Mouse (Mus musculus): ENCODE data around the gene Foxi3. TPM values are rescaled to one million over a fixed set of nuclear protein-coding genes. Genes with fewer than 3 reads are reported as not detected.

Foxi3 gene
- polyA plus RNA-seq, 1 experiment from 2014 or later: not detected

DNA sequence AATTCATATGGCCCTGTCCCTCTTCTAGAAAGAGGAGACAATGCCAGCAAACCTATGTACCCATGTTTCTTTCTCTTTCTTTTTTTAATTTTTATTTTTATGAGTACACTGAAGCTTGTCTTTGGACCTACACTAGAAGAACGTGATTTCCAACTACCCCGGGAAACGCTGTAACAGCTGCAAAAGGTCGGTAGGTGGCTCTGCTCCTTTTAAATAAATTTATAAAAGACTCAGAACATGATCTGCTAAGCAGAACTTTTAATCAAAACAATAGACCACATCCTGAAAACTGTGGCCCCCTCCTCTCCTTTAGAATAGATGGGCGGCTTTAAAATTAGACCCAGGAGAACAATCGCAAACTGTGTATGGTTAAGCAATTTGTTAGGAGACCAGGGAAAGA lies 2.3 kb upstream of the Foxi3 start:
- Histone ChIP-seq H3K9ac (ENCODE audit: low read length) (no peak overlapping the region), H3K4me1 (replicated peaks; ENCODE audit: control insufficient read depth, insufficient read depth, low read length) (peaks cover 7% of the 10 kb centered on the region), H3K4me3 (ENCODE audit: low read length) (no peak overlapping the region), H3K9me3 (ENCODE audit: control insufficient read depth, low read length) (no peaks in the 10 kb centered on the region), H3K27me3 (ENCODE audit: control insufficient read depth, insufficient read depth, low read depth, low read length) (peaks cover 55% of the 10 kb centered on the region), H3K36me3 (ENCODE audit: control insufficient read depth, insufficient read depth, low read length) (no peaks in the 10 kb centered on the region), H3K4me2 (ENCODE audit: low read depth, low read length) (no peak overlapping the region), H3K27ac (ENCODE audit: low read length) (no peak overlapping the region)
- no peak for ATAC-seq (ENCODE audit: low read depth)
- WGBS: 9% methylated on average over 6 of the region's 6 CpGs

- ATAC-seq (ENCODE audit: low read depth): no peak
These were observed 985 bp upstream of the Foxi3 start for GRCm38 (mm10) chr6:70955291-70955800.

DNA sequence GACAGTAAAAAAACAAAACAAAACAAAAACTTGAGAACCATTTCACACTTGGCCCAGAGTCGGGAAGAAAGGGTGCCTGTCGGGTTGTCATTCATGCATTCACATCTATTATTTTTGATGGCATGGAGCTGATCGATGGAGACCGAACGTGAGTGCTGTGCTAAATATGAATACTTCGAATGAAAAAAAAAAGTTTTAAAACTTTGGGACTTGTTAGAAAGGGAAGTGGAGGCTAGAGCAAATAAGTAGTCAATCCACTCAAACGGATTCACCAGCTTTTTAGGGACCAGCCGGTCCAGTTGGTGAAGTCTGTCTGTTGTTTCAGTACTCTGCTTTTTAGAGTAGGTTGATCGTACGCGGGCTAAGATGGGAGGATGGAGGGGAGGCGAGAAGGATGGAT lies 490 bp upstream of the Foxi3 start:
- ATAC-seq (ENCODE audit: low read depth): no peak
- H3K27ac ChIP-seq (ENCODE audit: low read length): no peak overlapping the region
- H3K9ac ChIP-seq (ENCODE audit: low read length): no peak overlapping the region
- H3K27me3 ChIP-seq (ENCODE audit: control insufficient read depth, insufficient read depth, low read depth, low read length): peaks cover 68% of the 10 kb centered on the region
- H3K9me3 ChIP-seq (ENCODE audit: control insufficient read depth, low read length): no peaks in the 10 kb centered on the region
- H3K4me3 ChIP-seq (ENCODE audit: low read length): peak overlapping the region; percentile 48
- no peaks in the 10 kb centered on the region for H3K36me3 ChIP-seq (ENCODE audit: control insufficient read depth, insufficient read depth, low read length)
- peaks cover 7% of the 10 kb centered on the region for H3K4me1 ChIP-seq (replicated peaks; ENCODE audit: control insufficient read depth, insufficient read depth, low read length)
- peak overlapping the region; percentile 64 for H3K4me2 ChIP-seq (ENCODE audit: low read depth, low read length)
- WGBS: 1% methylated on average over 12 of the region's 12 CpGs

More at GRCm38 (mm10) chr6:70955291-70955800, 985 bp upstream of the Foxi3 start:
- no peak overlapping the region for H3K9ac ChIP-seq (ENCODE audit: low read length)
- peaks cover 66% of the 10 kb centered on the region for H3K27me3 ChIP-seq (ENCODE audit: control insufficient read depth, insufficient read depth, low read depth, low read length)
- H3K27ac ChIP-seq (ENCODE audit: low read length): no peak overlapping the region
- no peak overlapping the region for H3K4me3 ChIP-seq (ENCODE audit: low read length)
- no peaks in the 10 kb centered on the region for H3K36me3 ChIP-seq (ENCODE audit: control insufficient read depth, insufficient read depth, low read length)
- peaks cover 7% of the 10 kb centered on the region for H3K4me1 ChIP-seq (replicated peaks; ENCODE audit: control insufficient read depth, insufficient read depth, low read length)
- WGBS: 5% methylated on average over 14 of the region's 14 CpGs
- H3K4me2 ChIP-seq (ENCODE audit: low read depth, low read length): no peak overlapping the region
- H3K9me3 ChIP-seq (ENCODE audit: control insufficient read depth, low read length): no peaks in the 10 kb centered on the region

DNA sequence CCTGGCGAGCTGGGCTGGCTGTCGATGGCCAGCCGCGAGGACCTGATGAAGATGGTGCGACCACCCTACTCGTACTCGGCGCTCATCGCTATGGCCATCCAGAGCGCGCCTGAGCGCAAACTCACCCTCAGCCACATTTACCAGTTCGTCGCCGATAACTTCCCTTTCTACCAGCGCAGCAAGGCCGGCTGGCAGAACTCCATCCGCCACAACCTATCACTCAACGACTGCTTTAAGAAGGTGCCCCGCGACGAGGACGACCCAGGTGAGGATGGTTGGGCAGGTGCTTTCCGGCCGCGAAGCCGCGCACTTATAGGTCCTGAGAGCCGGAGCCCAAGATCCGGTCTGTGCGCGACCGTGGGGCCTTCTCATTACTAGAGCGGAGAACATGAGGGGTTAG lies 605 bp downstream of the Foxi3 start:
- H3K36me3 ChIP-seq (ENCODE audit: control insufficient read depth, insufficient read depth, low read length): no peaks in the 10 kb centered on the region
- H3K27me3 ChIP-seq (ENCODE audit: control insufficient read depth, insufficient read depth, low read depth, low read length): peaks cover 69% of the 10 kb centered on the region
- no peak for ATAC-seq (ENCODE audit: low read depth)
- peaks cover 7% of the 10 kb centered on the region for H3K4me1 ChIP-seq (replicated peaks; ENCODE audit: control insufficient read depth, insufficient read depth, low read length)
- H3K27ac ChIP-seq (ENCODE audit: low read length): no peak overlapping the region
- peak overlapping the region; percentile 48 for H3K4me3 ChIP-seq (ENCODE audit: low read length)
- H3K4me2 ChIP-seq (ENCODE audit: low read depth, low read length): peak overlapping the region; percentile 64
- H3K9ac ChIP-seq (ENCODE audit: low read length): no peak overlapping the region
- WGBS: 1% methylated on average over 34 of the region's 34 CpGs
- H3K9me3 ChIP-seq (ENCODE audit: control insufficient read depth, low read length): no peaks in the 10 kb centered on the region

DNA sequence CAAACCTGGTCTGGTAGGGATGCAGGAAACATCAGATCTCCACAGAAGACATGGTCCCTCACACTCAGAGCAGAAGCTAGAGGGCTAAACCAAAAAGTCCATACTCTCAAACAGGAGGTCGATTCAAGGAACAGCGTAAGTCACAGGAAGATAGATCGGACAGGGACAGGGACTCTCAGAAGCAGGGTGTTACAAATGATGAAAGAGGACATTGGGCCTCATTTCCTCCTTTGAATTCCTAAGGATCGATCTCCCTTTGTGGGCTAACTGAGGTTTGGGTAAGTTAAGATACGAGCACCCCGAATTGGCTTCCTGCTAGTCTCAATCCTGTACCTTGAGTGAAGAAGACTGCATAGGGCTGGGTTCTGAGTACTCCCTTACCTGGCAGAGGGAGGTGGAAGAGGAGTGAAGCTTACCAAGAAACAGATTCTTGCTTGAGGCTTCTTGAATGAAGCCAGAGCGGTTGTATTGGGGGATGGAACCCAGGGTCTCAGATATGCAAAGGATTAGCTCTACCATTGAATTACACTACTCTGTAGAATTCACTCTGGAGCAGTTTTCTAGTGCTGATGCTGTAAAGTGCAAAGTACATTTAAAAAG lies 1.1 kb downstream of the Foxi3 start:
- peaks cover 69% of the 10 kb centered on the region for H3K27me3 ChIP-seq (ENCODE audit: control insufficient read depth, insufficient read depth, low read depth, low read length)
- peaks cover 7% of the 10 kb centered on the region for H3K4me1 ChIP-seq (replicated peaks; ENCODE audit: control insufficient read depth, insufficient read depth, low read length)
- 14% methylated on average over 7 of the region's 7 CpGs for WGBS
- no peaks in the 10 kb centered on the region for H3K36me3 ChIP-seq (ENCODE audit: control insufficient read depth, insufficient read depth, low read length)
- H3K9me3 ChIP-seq (ENCODE audit: control insufficient read depth, low read length): no peaks in the 10 kb centered on the region
- no peak for ATAC-seq (ENCODE audit: low read depth)
- no peak overlapping the region for H3K4me2 ChIP-seq (ENCODE audit: low read depth, low read length)
- H3K9ac ChIP-seq (ENCODE audit: low read length): no peak overlapping the region
- H3K4me3 ChIP-seq (ENCODE audit: low read length): no peak overlapping the region
- no peak overlapping the region for H3K27ac ChIP-seq (ENCODE audit: low read length)

GRCm38 (mm10) chr6:70964116-70964830 lies 7.9 kb downstream of the Foxi3 start:
- Histone ChIP-seq H3K9me3 (ENCODE audit: control insufficient read depth, low read length) (no peaks in the 10 kb centered on the region), H3K4me3 (ENCODE audit: low read length) (no peak overlapping the region), H3K27ac (ENCODE audit: low read length) (no peak overlapping the region), H3K4me1 (replicated peaks; ENCODE audit: control insufficient read depth, insufficient read depth, low read length) (no peaks in the 10 kb centered on the region), H3K27me3 (ENCODE audit: control insufficient read depth, insufficient read depth, low read depth, low read length) (peaks cover 13% of the 10 kb centered on the region), H3K4me2 (ENCODE audit: low read depth, low read length) (no peak overlapping the region), H3K9ac (ENCODE audit: low read length) (no peak overlapping the region), H3K36me3 (ENCODE audit: control insufficient read depth, insufficient read depth, low read length) (no peaks in the 10 kb centered on the region)
- WGBS: 45% methylated on average over 6 of the region's 6 CpGs
- ATAC-seq (ENCODE audit: low read depth): no peak

- no peak overlapping the region for H3K9ac ChIP-seq (ENCODE audit: low read length)
- no peak for ATAC-seq (ENCODE audit: low read depth)
- no peaks in the 10 kb centered on the region for H3K4me1 ChIP-seq (replicated peaks; ENCODE audit: control insufficient read depth, insufficient read depth, low read length)
- H3K36me3 ChIP-seq (ENCODE audit: control insufficient read depth, insufficient read depth, low read length): no peaks in the 10 kb centered on the region
- 25% methylated on average over 7 of the region's 7 CpGs for WGBS
- no peak overlapping the region for H3K27ac ChIP-seq (ENCODE audit: low read length)
- H3K4me2 ChIP-seq (ENCODE audit: low read depth, low read length): no peak overlapping the region
- no peak overlapping the region for H3K4me3 ChIP-seq (ENCODE audit: low read length)
- H3K9me3 ChIP-seq (ENCODE audit: control insufficient read depth, low read length): no peaks in the 10 kb centered on the region
- H3K27me3 ChIP-seq (ENCODE audit: control insufficient read depth, insufficient read depth, low read depth, low read length): peaks cover 2% of the 10 kb centered on the region
These were observed 9.4 kb downstream of the Foxi3 start for GRCm38 (mm10) chr6:70965694-70966093.

DNA sequence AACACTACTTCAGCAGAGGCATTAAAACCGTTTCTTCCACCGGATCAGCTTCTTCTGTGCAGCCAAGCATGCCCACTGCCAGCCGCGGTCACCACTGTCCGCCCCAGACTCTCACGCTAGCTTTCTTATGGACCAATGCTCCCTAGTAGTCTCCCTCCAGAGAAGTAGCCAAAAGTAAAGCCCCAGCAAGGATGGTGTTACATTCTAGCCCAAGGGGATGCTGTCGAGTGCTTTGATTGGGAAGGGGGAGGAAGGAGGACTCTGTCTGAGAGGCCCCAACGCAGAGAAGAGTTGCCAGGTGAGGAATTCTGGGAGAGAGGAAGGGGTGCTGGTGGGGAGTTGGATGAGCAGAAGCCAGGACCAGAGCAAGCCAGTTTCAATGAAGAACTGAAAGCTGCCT lies 11.1 kb downstream of the Foxi3 start:
- no peak for ATAC-seq (ENCODE audit: low read depth)

DNA sequence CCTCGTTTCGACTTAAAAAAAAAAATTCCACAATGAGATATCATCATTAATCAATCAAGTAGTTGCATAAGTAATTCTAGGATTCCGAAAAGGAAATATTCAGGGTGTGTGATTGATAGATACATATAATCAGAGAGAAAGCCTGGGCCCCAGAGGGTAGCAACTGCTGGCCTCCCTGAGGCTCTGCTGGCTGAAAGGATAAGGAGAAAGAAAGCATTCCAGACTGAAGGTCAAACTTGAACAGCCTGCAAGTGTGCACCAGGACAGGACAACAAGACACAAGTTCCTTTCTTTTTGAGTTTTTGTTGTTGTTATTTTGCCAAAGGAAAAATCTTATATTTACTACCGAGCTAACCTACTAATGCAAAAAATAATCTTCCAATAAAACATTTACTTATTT lies 12.0 kb downstream of the Foxi3 start:
- H3K36me3 ChIP-seq (ENCODE audit: control insufficient read depth, insufficient read depth, low read length): no peaks in the 10 kb centered on the region
- no peaks in the 10 kb centered on the region; the same call in 1 of the 2 replicates for H3K27me3 ChIP-seq (ENCODE audit: control insufficient read depth, insufficient read depth, low read depth, low read length)
- no peak overlapping the region for H3K27ac ChIP-seq (ENCODE audit: low read length)
- no peak overlapping the region for H3K4me3 ChIP-seq (ENCODE audit: low read length)
- ATAC-seq (ENCODE audit: low read depth): no peak
- no peak overlapping the region for H3K4me2 ChIP-seq (ENCODE audit: low read depth, low read length)
- WGBS: 55% methylated on average over 4 of the region's 4 CpGs
- H3K9me3 ChIP-seq (ENCODE audit: control insufficient read depth, low read length): no peaks in the 10 kb centered on the region
- H3K4me1 ChIP-seq (replicated peaks; ENCODE audit: control insufficient read depth, insufficient read depth, low read length): no peaks in the 10 kb centered on the region
- H3K9ac ChIP-seq (ENCODE audit: low read length): no peak overlapping the region

More for the DNA sequence above, 11.1 kb downstream of the Foxi3 start:
- Histone ChIP-seq H3K4me1 (replicated peaks; ENCODE audit: control insufficient read depth, insufficient read depth, low read length) (no peaks in the 10 kb centered on the region), H3K9me3 (ENCODE audit: control insufficient read depth, low read length) (no peaks in the 10 kb centered on the region), H3K27ac (ENCODE audit: low read length) (no peak overlapping the region), H3K27me3 (ENCODE audit: control insufficient read depth, insufficient read depth, low read depth, low read length) (no peaks in the 10 kb centered on the region; the same call in 1 of the 2 replicates), H3K4me3 (ENCODE audit: low read length) (peak overlapping the region; percentile 18; the same call in 1 of the 2 replicates), H3K36me3 (ENCODE audit: control insufficient read depth, insufficient read depth, low read length) (no peaks in the 10 kb centered on the region), H3K9ac (ENCODE audit: low read length) (no peak overlapping the region), H3K4me2 (ENCODE audit: low read depth, low read length) (peak overlapping the region; percentile 45)
- WGBS: 4% methylated on average over 8 of the region's 8 CpGs

Data from lung, embryonic 16.5 days (tissue).